Mouse (Mus musculus) 3T3-L1 (cell line): ENCODE data around the gene Nudt4.
"Not testable (repeated sequence)": the region's sequence is repeated elsewhere in the genome, so short reads cannot be mapped to it uniquely, and the experiment has no call there.

Experiments
- DNase-seq: peaks from one replicate; pipeline ENCODE4 v3.0.0-alpha.2; 2015; ENCODE audit warnings: low read depth, low spot score

Nudt4 gene

DNA sequence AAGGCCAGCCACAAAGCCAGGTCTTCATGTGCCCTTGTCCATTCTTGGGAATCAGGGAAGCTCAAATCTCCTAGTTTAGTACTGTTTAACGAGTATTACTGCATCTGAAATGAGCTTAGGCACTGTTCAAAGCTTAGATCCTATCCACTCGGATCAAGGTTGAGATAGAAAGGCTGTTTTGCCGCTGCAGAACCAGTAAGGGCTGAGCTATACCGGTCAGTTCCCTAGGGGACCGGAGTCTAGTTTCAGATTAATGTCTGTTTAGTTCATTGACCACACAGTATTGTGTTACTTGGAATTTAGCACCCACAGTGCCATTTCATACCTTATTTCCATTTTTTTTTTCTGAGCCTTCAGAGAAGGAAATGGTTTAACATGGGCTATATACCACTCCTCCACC is 3.6 kb upstream of the Nudt4 start:
- DNase-seq, result no peak

DNA sequence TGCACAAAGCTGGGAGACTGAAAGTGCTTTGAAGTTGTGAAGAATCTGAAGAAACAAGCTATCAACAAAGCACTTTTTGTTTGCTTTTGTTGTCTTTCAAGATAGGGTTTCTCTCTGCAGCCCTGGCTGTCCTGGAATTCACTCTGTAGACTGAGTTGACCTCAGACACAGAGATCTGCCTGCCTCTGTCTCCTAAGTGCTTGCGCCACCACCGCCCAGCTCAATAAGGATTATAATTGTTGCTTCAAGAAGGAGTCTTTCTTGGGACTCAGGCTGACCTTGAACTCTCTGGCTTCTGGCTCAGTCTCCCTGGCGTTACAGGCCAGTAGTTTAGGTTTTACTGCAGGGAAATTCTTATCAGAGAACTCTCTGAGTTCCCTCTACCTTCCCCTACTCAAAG is 2.8 kb upstream of the Nudt4 start:
- DNase-seq, result no peak

DNA sequence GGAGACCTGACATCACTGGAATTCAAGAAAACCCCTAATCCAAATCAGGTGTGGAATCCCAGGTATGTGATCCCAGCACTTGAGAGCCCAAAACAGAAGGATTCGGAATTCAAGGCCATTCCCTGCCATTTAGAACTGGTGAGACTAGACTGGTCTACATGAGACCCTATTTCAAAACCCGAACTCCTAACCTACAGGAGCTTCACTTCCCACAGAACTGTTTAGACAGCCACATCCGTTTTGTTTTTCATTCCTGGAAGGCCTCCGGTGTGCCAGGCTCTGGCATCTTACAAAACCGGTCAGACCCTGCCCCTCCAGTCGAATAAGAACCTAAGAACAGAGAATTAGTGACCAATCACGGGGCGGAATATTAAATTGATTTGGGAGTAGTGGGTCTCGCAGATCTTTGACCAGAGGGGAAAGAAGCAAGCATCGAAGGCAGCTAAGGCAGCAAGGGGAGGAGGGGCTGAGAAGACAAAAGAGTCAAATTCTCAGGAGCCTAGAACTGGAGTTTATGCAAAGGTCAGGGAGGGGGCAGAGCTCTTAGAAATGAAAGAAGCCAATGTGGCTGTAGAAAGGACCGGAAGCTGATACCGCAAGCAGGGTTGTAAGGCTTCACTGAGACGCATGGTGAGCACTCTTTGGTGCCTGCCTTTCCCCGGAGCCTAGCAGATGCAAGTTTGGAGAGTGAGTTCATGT is 1.4 kb upstream of the Nudt4 start:
- no peak for DNase-seq

DNA sequence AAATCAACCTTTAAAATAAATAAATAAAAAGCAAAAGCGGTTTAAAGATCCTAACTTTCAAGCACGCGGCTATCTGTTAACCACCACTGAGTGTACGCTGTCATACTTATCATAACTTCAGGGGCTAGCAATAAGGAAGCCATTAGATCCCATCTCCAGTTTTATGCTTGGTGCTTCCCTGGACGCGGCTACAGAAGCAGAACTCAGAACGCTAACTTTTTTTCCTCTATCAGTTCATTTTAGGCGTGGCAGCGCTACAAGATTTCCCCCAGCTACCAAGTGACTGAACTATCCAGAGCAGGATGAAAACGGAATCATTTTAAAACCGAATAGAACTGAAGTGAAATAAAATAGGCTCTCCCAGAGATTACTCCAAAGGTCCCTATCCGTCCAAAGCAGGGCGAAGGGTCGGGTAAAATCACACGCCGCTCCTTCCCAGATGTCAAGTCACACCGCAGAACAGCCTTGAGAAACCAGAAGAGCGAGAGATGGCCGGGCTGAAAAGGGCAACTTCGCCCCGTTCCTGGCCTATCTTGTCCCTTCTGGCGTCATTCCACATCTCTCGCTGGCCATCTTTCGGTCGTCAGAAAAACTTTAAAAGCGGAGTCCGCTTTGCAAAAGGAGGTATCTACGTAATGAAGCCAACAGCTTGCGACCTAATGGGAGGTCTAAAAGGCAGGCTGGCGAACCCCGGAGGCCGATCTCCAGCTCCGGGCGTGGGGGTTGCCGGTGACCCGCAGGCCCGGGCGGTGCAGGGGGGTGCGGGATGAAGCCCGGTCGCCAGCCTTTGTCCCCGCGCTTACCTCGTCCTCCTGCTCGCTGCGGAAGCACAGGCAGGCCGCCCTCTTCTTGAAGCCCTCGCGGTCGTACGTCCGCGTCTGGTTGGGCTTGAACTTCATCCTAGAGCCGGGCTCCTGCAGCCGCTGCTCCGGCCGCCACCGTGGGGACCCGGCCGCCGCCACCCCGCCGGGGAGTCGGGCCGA is 796 bp downstream of the Nudt4 start:
- DNase-seq, result peak; percentile 65

DNA sequence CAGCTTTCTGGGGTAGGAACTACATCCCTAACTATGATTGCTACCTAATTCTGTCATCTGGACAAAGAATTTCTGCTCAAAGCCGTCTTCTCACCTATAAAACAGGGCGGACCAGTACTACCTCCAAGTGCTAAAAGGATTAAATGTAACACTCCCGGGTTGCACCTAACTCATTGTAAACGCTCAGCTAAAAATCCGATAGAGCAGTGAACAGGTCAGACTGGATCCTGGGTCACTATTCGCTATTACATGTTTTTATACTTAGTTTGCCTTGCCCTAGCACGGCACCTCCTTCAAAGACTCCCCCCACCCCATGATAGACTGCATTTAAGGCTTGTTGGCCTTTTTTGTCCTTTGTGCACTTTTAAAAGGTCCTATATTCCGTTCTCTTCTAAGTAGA is 1.6 kb downstream of the Nudt4 start:
- peak; percentile 29 for DNase-seq

DNA sequence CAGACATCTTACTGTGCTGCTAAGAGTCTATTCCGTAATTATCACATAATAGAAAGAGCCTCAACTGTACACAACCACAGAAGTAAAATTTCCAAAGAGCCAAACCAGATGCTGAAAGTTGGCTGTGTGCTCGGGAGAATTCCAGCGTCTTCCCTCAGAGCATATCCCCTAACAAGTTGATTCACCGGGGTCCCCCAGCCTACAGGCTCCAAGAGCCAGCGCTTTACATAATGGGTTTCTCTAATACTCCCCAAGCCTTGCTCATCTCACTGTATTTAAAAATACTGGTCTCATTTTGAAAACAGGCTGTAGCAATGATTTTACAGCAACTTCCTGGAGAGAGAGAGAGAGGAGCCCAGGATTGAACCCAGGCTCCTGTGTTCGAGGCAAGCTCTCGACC is 2.3 kb downstream of the Nudt4 start:
- DNase-seq, result peak; percentile 12

DNA sequence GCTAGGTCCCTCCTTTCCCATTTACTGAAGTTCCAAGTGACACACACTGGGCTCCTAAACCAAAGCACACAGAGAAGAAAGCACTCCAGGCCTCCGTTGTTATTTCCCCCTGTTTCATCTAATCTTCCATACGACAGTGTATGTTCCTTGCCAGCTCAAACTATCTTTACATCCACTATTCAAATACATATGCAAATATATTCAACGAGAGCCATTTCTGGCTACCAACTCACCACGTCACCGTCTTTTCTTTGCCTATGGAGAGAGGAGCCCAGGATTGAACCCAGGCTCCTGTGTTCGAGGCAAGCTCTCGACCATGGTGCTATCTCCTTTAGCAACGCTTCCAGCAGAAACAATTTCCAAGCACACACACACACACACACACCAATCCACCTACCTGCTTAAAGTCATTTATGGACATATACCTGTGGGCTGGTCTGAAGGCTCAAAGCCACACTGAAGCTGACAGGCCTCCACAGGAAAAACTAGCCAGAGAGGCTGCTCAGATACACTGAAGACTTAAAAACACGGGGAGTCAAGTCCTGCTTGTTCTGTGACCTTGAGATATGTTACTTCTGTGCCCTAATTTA is 3.5 kb downstream of the Nudt4 start:
- DNase-seq, result no peak

DNA sequence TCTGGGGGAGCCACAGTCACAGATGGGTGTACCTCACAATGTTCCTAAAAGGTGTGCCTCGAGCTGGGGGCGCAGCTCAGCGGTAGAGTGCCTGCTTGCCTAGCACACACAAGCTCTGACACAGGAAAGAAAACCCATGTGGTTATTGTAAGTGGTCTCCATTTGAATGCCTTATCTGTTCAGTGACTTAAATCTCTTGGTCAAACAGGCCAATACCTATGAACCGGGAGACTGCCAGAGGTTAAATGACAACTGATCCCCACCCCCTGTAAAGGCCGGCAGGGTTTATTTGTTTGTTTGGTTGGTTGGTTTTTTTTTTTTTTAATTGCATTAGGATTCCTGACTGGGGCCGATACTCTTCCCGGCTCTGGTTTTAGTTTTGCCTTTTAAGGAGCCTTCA is 4.5 kb downstream of the Nudt4 start:
- DNase-seq, result no peak

DNA sequence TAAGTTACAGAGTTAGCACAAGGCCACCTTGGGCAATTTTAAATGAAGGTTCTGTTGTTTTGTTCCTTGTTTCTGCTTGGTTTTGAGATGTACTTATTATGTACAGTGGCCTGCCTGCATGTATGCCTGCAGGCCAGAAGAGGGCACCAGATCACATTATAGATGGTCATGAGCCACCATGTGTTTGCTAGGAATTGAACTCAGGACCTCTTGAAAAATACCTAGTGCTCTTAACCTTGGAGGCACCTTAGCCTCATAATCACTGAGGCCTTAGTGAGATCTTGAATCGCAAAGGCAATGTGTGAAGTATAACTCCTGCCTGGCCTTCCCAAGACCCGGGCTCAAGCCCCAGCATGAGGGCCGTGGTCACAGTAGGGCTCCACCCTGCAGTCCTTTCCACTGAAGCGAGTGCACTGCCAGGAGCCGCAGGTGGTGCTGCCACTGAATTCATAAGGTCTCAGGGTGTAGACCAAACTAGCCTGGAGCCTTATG is 6.6 kb downstream of the Nudt4 start:
- DNase-seq, result peak; percentile 53

DNA sequence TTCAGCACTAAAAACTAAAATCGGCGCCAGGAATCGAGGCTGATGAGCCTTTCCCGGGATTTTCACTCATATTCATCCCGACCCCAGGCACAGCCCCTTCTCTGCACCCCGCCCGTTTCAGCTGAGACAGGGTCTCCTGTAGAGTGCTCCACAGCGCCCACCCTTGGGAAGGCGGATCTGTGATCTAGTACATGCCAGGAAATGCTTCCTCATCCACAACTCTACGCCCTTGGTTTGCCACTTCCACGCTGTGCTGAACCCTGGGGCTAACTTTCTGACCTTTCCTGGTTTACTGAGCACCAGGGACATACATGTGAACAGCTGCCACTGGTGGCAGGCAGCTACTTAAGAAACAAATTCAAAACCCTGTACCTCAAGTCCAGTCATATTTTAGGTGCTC is 8.1 kb downstream of the Nudt4 start:
- DNase-seq, result no peak

DNA sequence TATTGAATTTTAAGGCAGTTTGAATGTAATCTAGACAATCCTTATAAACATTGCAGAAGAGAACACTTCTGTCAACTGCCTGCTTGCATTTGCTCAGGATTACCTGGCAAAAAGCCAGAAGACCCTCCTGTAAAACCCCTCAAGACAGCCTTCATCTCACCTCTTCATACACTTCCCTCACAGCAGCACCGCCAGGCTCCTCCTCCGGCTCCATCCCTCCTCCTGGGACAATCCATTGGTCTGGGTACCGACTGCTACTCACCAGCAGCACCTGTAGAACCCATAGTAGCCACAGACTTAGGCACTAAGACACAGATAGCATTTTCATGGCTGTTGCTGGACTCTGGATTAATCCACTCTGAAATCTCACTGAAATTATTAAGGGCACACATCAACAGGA is 11.6 kb downstream of the Nudt4 start:
- no peak for DNase-seq

DNA sequence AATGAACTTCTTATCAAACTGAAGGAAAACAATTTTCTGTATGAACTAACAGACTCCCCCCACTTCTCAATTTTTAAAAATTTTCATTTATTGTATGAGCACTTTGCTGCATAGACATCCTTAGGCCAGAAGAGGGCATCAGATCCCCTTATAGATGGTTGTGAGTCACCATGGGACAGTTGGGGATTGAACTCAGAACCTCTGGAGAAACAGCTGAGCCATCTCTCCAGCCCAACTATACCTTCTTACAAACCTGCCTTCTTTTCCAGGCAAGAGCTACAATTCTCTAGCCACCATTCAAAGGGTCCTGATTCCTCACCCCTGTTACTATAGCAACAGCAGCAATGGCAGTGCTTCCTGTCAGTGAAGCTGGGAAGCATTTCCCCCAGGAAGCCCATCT is 12.2 kb downstream of the Nudt4 start:
- peak; percentile 70 for DNase-seq

DNA sequence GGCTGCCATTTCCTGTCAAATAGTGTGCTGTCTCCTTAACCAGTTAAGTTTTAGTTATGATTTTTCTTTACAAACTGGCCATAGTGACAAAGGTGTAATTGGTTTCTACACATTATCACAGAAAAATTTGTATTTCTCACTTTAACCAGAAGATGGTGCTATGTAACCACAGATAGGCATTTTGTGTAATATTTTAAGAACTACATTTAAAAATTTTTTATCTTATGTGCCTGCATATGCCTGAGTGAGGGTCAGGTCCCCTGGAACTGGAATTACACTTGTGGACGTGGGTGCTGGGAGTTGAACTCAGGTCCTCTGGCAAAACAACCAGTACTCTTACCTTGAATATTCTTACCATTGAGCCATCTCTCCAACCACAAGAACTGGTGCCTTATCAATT is 13.4 kb downstream of the Nudt4 start:
- DNase-seq, result peak; percentile 64

DNA sequence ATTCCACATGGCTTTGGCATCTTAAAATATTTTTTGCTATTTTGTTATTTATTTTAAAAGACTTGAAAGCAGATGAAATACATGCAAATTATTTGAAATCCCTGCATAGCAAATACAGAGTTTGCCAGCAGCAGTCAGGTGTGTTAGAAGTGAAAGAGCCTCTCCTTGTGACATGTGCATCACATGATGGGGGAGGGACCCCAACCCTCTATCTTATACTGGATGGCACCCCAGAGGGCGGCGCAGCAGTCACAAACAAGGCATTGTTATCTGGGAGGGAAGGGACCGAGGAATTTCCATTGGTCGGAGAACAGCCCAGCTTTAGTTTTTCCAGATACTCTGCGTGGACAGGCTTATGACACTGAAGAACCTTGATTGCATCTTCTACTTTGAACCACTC is 14.9 kb downstream of the Nudt4 start:
- not testable (repeated sequence) for DNase-seq

DNA sequence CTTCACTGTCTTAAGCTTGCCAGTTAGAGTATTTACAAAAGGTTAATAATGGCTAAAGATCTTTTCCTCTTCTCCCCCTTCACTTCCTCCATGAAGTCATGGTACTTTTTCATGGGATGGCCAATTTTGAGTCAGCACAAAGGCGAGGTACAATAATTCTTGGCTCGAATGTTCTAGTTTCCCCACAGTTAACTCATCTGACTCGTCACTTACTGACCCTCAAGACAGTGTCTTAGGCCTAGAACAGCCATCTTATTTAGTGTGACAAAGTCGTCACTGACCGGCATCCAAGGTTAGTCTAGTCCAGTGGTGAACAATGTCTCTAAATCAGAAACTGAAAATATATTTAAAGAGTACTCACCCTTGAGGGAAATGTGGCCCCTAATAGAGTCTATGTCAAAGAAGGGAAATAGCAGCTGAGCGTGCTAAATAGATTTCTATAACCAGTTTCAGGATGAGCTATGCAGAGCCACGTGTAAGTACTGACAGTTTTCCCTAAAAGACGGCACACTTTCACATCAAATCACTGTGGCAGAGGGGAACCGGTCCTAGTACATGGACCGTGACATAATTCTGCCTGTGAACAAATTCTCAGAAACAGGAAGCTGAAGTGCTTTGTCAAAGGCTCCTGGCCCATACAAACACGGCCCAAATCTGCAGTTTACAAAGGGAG is 15.7 kb downstream of the Nudt4 start:
- no peak for DNase-seq

DNA sequence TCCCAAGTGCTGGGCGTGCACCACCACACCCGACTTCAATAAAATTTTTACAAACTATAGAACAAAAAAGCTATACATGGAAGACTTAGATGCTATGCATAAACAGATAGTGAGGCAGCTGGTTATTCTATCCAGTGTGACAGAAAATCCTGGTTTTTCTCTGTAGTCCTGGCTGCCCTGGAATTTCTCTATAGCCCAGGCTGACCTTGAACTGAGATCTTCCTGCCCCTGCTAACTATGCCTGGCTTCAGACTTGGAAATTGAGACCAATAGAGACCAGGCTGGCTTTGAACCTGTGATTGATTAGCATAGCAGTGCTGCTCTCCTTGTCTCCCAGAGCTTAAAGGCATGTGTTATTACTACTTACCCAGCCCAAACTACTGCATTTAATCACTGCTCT is 17.8 kb downstream of the Nudt4 start:
- no peak for DNase-seq

DNA sequence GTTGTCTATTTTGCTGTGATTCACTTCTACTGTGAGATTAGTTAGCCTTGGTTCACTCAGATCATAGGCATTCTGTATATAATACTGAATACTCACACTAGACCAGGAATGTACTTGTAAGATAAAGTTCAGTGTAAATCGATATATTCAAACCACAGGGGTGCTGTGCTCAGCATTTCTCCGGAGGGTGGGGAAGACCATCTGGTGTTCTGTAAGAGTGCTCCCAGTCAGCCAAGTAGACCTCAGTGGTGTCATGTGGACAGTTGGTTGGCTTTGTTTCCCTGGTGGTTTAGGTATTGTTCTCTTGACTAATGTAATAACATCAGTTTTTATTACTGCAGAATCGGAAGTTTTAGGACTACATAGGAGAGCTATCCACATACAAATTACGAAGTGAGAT is 18.9 kb downstream of the Nudt4 start:
- peak; percentile 79 for DNase-seq

DNA sequence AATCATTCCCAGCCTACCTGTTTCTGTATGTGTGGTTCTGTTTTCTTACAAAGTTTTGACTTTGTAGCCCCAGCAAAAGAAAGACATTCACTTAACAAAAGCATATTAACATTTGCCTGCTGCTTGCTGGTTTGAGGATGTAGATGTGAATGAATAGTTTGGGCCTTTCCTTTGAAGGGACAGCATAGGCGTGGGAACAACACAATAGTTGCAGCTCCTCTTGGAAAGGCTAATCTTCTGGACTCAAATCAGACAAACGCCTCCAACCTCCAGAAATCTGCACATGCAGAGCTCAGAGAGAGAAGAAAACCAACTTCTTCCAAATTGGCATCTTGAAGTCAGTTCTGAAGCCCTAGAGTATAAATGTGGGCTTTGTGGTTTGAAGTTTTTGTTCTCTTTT is 19.3 kb downstream of the Nudt4 start:
- DNase-seq, result no peak

DNA sequence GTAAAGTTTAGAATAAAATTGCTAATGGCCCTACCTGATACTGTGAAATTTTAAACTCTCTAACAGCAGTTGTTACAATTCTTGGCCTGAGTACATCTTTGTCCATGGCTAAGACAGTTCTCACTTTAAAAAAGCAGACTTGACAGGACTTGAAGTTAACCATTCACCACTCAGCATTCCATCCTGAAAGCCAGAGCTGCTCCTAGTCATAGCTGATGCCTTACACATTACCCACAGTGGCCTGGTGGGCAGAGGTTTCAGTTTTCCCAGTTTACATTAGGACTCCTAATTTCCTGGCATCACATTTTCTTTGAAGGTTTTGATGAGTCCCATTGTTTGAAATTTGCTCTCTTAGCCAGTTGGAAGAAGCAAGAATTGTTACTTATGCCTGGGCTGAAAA is 19.9 kb downstream of the Nudt4 start:
- no peak for DNase-seq

DNA sequence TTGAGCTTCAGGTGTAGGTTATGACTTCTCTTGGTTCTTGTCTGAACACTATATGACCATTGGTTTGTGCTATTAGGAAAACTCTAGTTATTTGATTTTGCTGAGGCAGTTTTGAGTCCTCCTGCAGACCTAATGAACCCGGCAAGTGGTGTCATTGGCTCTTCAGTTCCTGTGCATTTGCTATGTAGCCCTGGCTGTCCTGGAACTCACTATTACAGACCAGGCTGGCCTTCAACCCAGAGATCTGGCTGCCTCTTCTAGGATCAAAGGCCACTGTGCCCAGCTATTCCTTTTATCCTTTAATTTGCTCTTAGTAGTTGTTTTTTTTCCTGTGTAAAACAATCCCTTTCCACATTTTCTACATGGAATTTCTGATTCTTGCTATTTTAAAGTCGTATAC is 20.6 kb downstream of the Nudt4 start:
- DNase-seq, result no peak

DNA sequence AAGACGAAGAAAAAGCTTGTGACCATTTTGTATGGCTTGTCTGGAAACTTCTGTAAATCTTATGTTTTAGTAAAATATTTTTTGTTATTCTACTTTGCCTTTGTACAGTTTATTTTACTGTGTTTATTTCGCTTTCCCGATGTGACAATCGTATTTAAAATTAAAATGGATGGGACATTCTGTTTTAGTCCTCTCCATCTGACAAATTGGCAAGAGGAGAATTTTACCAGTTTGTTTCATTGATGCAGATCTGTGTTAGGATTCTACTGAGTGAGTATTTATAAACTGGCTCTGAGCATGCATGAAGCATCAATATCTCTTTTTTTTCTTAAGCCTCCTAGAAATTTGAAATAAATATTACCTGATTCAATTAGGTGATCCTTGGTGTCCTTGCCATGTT is 21.0 kb downstream of the Nudt4 start:
- DNase-seq, result no peak

DNA sequence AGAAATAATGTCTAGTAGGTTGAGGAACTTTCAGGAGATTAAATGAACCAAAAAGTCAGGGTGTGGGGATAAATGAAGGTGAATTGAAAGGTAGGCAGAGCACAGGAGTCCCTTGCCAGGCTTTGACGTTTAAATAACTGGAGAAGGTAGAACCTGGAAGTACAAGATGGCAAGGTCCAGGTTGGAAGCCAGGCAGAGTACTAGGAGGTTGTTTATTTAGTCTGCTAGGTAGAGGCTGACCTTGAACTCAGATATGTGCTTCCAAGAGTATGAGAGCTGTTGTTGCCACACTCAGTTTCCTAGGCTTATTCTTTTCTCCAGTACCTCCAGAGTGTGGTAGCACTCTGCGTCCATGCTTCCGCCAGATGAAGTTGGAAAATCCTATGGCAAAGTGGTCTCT is 24.1 kb downstream of the Nudt4 start:
- DNase-seq, result no peak
